Mouse (Mus musculus) CD4-positive helper T cell, adult 2 months (primary cell): ENCODE measurements around the gene Rbm11.

Experiments used
- DNase-seq: peaks from one replicate; pipeline ENCODE4 v3.0.0-alpha.2; 2012; ENCODE audit warnings: low read depth, missing footprints, low spot score

Rbm11 gene

GRCm38 (mm10) chr16:75592671-75593500 lies at the start of gene Rbm11:
Rbm11 (plus strand) TSS chr16:75592844.
- peak; percentile 82 for DNase-seq

- no peak for DNase-seq
Observed at GRCm38 (mm10) chr16:75545310-75545709, 47.3 kb upstream of the Rbm11 start.

- DNase-seq = no peak
Observed at GRCm38 (mm10) chr16:75562910-75563309, 29.7 kb upstream of the Rbm11 start.

GRCm38 (mm10) chr16:75582279-75582678 lies 10.4 kb upstream of the Rbm11 start:
- no peak for DNase-seq

GRCm38 (mm10) chr16:75585961-75586360 lies 6.7 kb upstream of the Rbm11 start, which contains the start of gene Lipi:
Lipi (minus strand) TSS chr16:75586061.
- DNase-seq = no peak

GRCm38 (mm10) chr16:75586466-75586865 lies 6.2 kb upstream of the Rbm11 start:
- DNase-seq = no peak

GRCm38 (mm10) chr16:75593501-75594183 lies 998 bp downstream of the Rbm11 start:
- no peak for DNase-seq

- peak; percentile 38 for DNase-seq
Observed at GRCm38 (mm10) chr16:75606415-75606814, 13.8 kb downstream of the Rbm11 start.

GRCm38 (mm10) chr16:75612561-75612960 lies 19.9 kb downstream of the Rbm11 start:
- DNase-seq = no peak

GRCm38 (mm10) chr16:75617651-75618349 lies 25.2 kb downstream of the Rbm11 start:
- peak; percentile 37 for DNase-seq

- no peak for DNase-seq
Observed at GRCm38 (mm10) chr16:75627862-75628261, 35.2 kb downstream of the Rbm11 start.
